Mouse (Mus musculus): Measurements from ENCODE around the gene Isca1. TPM values are rescaled to one million over a fixed set of nuclear protein-coding genes. Genes with fewer than 3 reads are reported as not detected.

The Isca1 gene
- polyA plus RNA-seq (2014; fragmentation: Illumina TruSeq; extraction: RNeasy Lipid Tissue Mini Kit (QIAGEN cat#74804); ENCODE audit: low read depth, low replicate concordance): 95.0 TPM

DNA sequence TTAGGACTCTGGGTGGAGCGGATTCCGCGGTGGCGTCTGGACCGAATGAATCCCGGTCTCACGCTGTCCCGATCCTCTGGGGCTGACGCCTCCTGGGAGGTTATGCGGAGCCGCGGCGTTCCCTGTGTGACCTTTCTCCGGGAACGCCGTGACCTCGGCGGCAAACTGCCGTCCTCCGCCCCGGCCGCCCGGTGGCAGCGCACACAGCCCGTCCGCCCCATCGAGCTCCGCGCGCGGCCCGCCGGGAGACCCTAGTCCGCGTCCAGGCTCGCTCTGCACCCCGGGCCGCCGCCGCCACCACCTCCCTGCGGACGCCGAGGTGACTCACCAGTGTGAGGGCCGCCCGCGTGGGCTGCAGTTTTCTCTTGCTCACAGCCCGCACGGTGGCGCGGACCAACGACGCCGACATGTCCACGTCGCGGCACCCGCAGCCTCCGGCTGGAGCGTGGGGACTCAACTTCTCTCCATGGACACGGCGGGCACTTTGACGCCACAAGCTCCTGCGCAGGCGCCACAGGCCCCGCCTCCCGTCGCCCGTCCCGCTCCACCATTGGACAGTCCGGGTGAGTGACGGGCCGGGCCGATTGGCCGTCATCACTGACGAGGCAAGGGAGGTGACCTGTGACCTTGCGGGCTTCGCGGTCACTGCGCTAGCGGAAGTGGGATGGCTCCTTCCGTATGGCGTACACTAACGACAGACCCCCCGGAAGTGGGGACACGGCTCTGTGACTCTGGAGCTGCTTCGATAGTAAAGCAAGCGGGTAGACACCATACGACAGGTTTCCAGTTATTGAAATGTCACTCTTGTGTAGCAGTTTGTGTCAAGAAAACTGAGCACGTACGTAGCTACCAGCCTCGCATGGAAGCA is at the start of gene Isca1:
Isca1 (minus strand) TSS at position 515 of the 868 bp plus-strand sequence.

DNA sequence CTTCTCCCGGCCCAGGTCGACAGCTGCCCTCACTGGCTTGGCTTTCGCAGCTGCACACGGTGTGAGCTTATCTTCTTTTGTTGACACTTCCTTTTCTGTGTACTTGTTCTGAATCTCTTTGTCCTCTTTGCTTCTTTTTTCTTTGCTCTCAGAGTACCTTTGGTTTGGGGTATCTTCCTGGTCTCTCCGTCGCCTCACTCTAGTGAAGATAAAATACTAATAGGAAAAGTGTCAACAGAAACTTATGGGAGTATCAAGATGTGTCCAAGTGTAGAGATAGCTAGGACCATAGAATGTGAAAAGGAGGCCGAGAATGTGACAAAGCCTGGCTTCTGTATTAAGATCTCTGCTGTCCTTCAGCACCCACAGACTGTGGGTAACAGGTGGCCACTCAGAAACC is 12.5 kb upstream of the Isca1 start, which contains the start of gene Gm49354:
Gm49354 (minus strand) TSS at position 101 of the 400 bp plus-strand sequence.

DNA sequence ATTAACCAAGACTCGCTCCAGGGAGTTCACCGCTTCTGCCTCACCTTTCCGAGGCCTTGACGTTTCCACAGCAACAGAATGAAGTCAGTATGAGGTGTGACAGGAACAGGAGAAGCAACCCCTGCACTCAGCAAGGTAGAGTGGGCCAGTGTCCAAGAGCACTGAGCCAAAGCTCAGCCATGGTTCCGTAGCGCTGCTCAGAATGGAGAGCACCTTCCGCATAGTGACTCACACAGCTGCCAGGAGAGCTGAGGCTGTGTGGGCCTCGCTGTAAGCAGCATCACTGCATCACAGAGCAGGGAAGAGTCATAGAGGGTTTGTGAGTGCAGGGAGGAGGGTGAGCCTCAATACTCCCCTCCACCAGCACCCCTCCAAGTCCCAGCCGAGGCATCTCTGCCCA is 22.9 kb downstream of the Isca1 start, which contains the start of gene 1700014D04Rik:
1700014D04Rik (minus strand) TSS at position 42 of the 400 bp plus-strand sequence.

GRCm38 (mm10) chr13:59731652-59732051 is 38.0 kb downstream of the Isca1 start, which contains the start of gene Spata31d1d:
TSS of gene Spata31d1d (minus strand) at chr13:59731752.

GRCm38 (mm10) chr13:59711984-59712383 is 57.6 kb downstream of the Isca1 start, which contains the start of gene Spata31d1b:
TSS of gene Spata31d1b (plus strand) at chr13:59712284.

GRCm38 (mm10) chr13:59710230-59710629 is 59.4 kb downstream of the Isca1 start, which contains the start of gene Spata31d1a:
TSS of gene Spata31d1a (minus strand) at chr13:59710330.

Other genes with a start within 250 kb of the Isca1 start
- 25.3 TPM for gene Agtpbp1, start 184.6 kb downstream of the Isca1 start, polyA plus RNA-seq (2014; fragmentation: Illumina TruSeq; extraction: RNeasy Lipid Tissue Mini Kit (QIAGEN cat#74804); ENCODE audit: low read depth, low replicate concordance)
- 48.9 TPM for gene Naa35, start 184.6 kb downstream of the Isca1 start, polyA plus RNA-seq (2014; fragmentation: Illumina TruSeq; extraction: RNeasy Lipid Tissue Mini Kit (QIAGEN cat#74804); ENCODE audit: low read depth, low replicate concordance)
- 34.6 TPM for gene Golm1, start 94.0 kb downstream of the Isca1 start, polyA plus RNA-seq (2014; fragmentation: Illumina TruSeq; extraction: RNeasy Lipid Tissue Mini Kit (QIAGEN cat#74804); ENCODE audit: low read depth, low replicate concordance)
- 0.21 TPM for gene 4921517D22Rik, start 75.7 kb downstream of the Isca1 start, polyA plus RNA-seq (2014; fragmentation: Illumina TruSeq; extraction: RNeasy Lipid Tissue Mini Kit (QIAGEN cat#74804); ENCODE audit: low read depth, low replicate concordance)
- 0.60 TPM for gene Spata31d1a, start 59.5 kb downstream of the Isca1 start, polyA plus RNA-seq (2014; fragmentation: Illumina TruSeq; extraction: RNeasy Lipid Tissue Mini Kit (QIAGEN cat#74804); ENCODE audit: low read depth, low replicate concordance)
- 0.82 TPM for gene Spata31d1b, start 57.5 kb downstream of the Isca1 start, polyA plus RNA-seq (2014; fragmentation: Illumina TruSeq; extraction: RNeasy Lipid Tissue Mini Kit (QIAGEN cat#74804); ENCODE audit: low read depth, low replicate concordance)
- gene Spata31d1d, start 38.1 kb downstream of the Isca1 start, polyA plus RNA-seq (2014; fragmentation: Illumina TruSeq; extraction: RNeasy Lipid Tissue Mini Kit (QIAGEN cat#74804); ENCODE audit: low read depth, low replicate concordance): 0.78 TPM
- gene 1700014D04Rik, start 23.1 kb downstream of the Isca1 start, polyA plus RNA-seq (2014; fragmentation: Illumina TruSeq; extraction: RNeasy Lipid Tissue Mini Kit (QIAGEN cat#74804); ENCODE audit: low read depth, low replicate concordance): 0.88 TPM
- not detected for gene Gm49354, start 12.4 kb upstream of the Isca1 start, polyA plus RNA-seq (2014; fragmentation: Illumina TruSeq; extraction: RNeasy Lipid Tissue Mini Kit (QIAGEN cat#74804); ENCODE audit: low read depth, low replicate concordance)
- gene Tut7, start 53.3 kb upstream of the Isca1 start, polyA plus RNA-seq (2014; fragmentation: Illumina TruSeq; extraction: RNeasy Lipid Tissue Mini Kit (QIAGEN cat#74804); ENCODE audit: low read depth, low replicate concordance): 46.6 TPM